Mouse (Mus musculus): ENCODE results near the gene Hyal3. TPM values are rescaled to one million over a fixed set of nuclear protein-coding genes. Genes with fewer than 3 reads are reported as not detected.

Hyal3 gene
- total and polyA plus RNA-seq, 3 experiments: 2.3 to 6.8 TPM; not detected in 1

- TF ChIP-seq EP300 (IDR thresholded peaks at IDR 0.05; ENCODE audit: low read depth in 1 of 2, low read length in 2 of 2): 0 out of 4 replicates have a peak, but pooled peaks of 1 of the 2 experiments have one; percentile 7
- 0 out of 2 replicates have a peak, but pooled peaks have one; percentile 8 for TF ChIP-seq ZC3H11A (IDR thresholded peaks at IDR 0.05; ENCODE audit: low read depth, low read length)
- TF ChIP-seq MAZ (IDR thresholded peaks at IDR 0.05; ENCODE audit: low read depth, low read length): peak; percentile 34; the same call in 1 of the 2 replicates
- no peak for TF ChIP-seq POLR2AphosphoS2 (IDR thresholded peaks at IDR 0.05; ENCODE audit: low read length)
Observed at GRCm38 (mm10) chr9:107612191-107612944, 31.8 kb downstream of the Hyal3 start (continued).

DNA sequence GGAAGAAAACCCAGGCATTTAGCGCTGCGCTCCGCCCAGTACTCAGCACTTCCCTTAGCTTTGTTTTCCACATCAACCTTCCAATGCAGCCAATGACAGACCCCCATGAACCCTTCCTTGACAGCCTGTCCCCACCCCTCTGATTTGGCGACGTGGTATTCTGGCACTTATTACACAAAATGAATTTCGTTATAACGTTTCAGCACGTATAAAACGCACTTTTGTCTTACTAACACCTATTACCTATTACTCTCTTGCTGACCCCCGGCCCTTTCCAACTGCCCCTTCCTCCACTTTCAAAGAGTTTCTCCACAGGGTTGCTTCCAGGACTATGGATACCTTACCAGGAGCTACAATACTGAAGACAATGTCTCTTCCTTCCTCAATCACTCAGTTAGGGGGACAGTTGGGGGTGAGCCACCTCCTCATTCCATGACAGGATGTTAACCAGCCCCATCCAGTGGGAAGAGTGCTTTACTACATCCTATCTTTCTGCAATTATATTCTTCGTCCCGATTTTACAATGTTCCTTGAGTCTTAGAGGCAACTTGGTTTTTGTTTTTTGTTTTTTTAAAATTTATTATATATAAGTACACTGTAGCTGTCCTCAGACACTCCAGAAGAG is 32.4 kb downstream of the Hyal3 start:
- TF ChIP-seq MAFK (IDR thresholded peaks at IDR 0.05; ENCODE audit: borderline replicate concordance, low read depth, low read length) (no peak), POLR2AphosphoS2 (IDR thresholded peaks at IDR 0.05; ENCODE audit: low read length) (peak; percentile 55; the same call in 1 of the 2 replicates), CTCF (IDR thresholded peaks at IDR 0.05 in 2 of 3, conservative IDR thresholded peaks at IDR 0.05 in 1 of 3; ENCODE audit: control insufficient read depth in 1 of 3, insufficient read depth in 1 of 3, low read depth in 2 of 3, low read length in 3 of 3, poor library complexity in 1 of 3, severe bottlenecking in 1 of 3) (peak in 1 of 3 experiments; percentile 3; a peak in 1 of 6 replicates), POLR2A (IDR thresholded peaks at IDR 0.05; ENCODE audit: control insufficient read depth in 1 of 2, insufficient read depth in 1 of 2, low read depth in 1 of 2, low read length in 2 of 2, poor library complexity in 1 of 2) (peak in 1 of 2 experiments; percentile 16; a peak in 1 of 4 replicates)
- peak; percentile 61 for DNase-seq (ENCODE audit: low read depth, low spot score)
- Histone ChIP-seq H3K9ac (ENCODE audit: control insufficient read depth, low read depth, low read length, poor library complexity, severe bottlenecking) (peak overlapping the region; percentile 84), H3K27ac (ENCODE audit: control insufficient read depth, low read depth, low read length) (peak overlapping the region; percentile 54), H3K4me3 (ENCODE audit: control insufficient read depth in 1 of 2, insufficient read depth in 1 of 2, low read depth in 2 of 2, low read length in 2 of 2) (peak overlapping the region; percentile 52 to 67), H3K79me2 (ENCODE audit: control insufficient read depth, insufficient read depth, low read length, poor library complexity) (peaks cover 2% of the 10 kb centered on the region; the same call in 1 of the 2 replicates), H3K4me1 (ENCODE audit: control insufficient read depth in 1 of 2, insufficient read depth in 2 of 2, low read length in 2 of 2) (peaks cover 3 to 15% of the 10 kb centered on the region in 2 experiments; a peak in 3 of 4 replicates), H3K36me3 (ENCODE audit: control insufficient read depth in 1 of 2, insufficient read depth in 2 of 2, low read length in 2 of 2) (peaks cover 0 to 7% of the 10 kb centered on the region in 2 experiments; a peak in 3 of 4 replicates), H3K9me3 (replicated peaks; ENCODE audit: insufficient read depth, low read length) (no peaks in the 10 kb centered on the region), H3K27me3 (ENCODE audit: control insufficient read depth in 1 of 2, insufficient read depth in 2 of 2, low read length in 2 of 2) (no peaks in the 10 kb centered on the region)

DNA sequence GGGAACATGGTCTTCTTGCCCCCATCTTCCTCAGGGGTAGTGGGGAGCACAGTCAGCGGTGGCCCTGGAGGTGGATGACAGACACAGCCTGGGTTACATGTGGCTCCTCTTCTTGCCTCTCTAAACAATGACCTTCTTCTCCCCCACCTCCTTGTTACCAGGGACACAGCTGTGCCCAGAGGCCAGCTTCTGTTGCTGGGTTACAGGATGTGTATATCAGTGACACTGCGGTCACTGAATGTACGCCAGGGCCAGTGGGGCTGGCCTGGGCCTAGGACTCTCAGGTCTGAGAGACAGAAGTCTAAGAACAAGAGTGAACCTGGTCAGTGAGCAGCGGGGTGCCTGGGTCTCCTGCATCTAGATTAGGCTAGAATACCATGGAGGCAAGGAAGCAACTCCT is 34.4 kb downstream of the Hyal3 start:
- DNase-seq (ENCODE audit: low read depth, low spot score): no peak
- no peak for TF ChIP-seq ZC3H11A (IDR thresholded peaks at IDR 0.05; ENCODE audit: low read depth, low read length)
- no peak for TF ChIP-seq RCOR1 (IDR thresholded peaks at IDR 0.05; ENCODE audit: low read depth, low read length)
- no peak for TF ChIP-seq MAX (IDR thresholded peaks at IDR 0.05; ENCODE audit: low read length)
- no peak for TF ChIP-seq ZMIZ1 (IDR thresholded peaks at IDR 0.05; ENCODE audit: low read depth, low read length)
- no peak for TF ChIP-seq POLR2A (IDR thresholded peaks at IDR 0.05; ENCODE audit: control insufficient read depth in 1 of 2, insufficient read depth in 1 of 2, low read depth in 1 of 2, low read length in 2 of 2, poor library complexity in 1 of 2)
- no peak for TF ChIP-seq TCF12 (IDR thresholded peaks at IDR 0.05; ENCODE audit: low read depth, low read length)
- no peak for TF ChIP-seq CHD2 (IDR thresholded peaks at IDR 0.05; ENCODE audit: low read length)
- TF ChIP-seq ZNF384 (IDR thresholded peaks at IDR 0.05; ENCODE audit: low read depth, low read length): no peak
- no peak for TF ChIP-seq POLR2AphosphoS2 (IDR thresholded peaks at IDR 0.05; ENCODE audit: low read length)
- no peak for TF ChIP-seq KAT2A (conservative IDR thresholded peaks at IDR 0.05; ENCODE audit: low read depth, low read length)
- no peak for TF ChIP-seq E2F4 (IDR thresholded peaks at IDR 0.05; ENCODE audit: borderline replicate concordance, low read depth, low read length)
- no peak for TF ChIP-seq MAZ (IDR thresholded peaks at IDR 0.05; ENCODE audit: low read depth, low read length)
- TF ChIP-seq TBP (IDR thresholded peaks at IDR 0.05; ENCODE audit: low read depth, low read length): no peak
- TF ChIP-seq USF1 (IDR thresholded peaks at IDR 0.05; ENCODE audit: low read depth, low read length): no peak
- TF ChIP-seq MXI1 (IDR thresholded peaks at IDR 0.05; ENCODE audit: low read depth, low read length): no peak
- no peak for TF ChIP-seq MYB (IDR thresholded peaks at IDR 0.05; ENCODE audit: low read depth, low read length)
- TF ChIP-seq NRF1 (IDR thresholded peaks at IDR 0.05; ENCODE audit: insufficient read depth, low read depth, low read length, poor library complexity, severe bottlenecking): no peak
- no peak for TF ChIP-seq ZKSCAN1 (IDR thresholded peaks at IDR 0.05; ENCODE audit: low read depth, low read length)
- no peak for TF ChIP-seq USF2 (IDR thresholded peaks at IDR 0.05; ENCODE audit: borderline replicate concordance in 1 of 2, insufficient read depth in 1 of 2, low read depth in 1 of 2, low read length in 2 of 2)
- H3K27ac ChIP-seq (ENCODE audit: control insufficient read depth, low read depth, low read length): no peak overlapping the region
- no peak overlapping the region for H3K4me3 ChIP-seq (ENCODE audit: control insufficient read depth in 1 of 2, insufficient read depth in 1 of 2, low read depth in 2 of 2, low read length in 2 of 2)
- H3K4me1 ChIP-seq (ENCODE audit: control insufficient read depth in 1 of 2, insufficient read depth in 2 of 2, low read length in 2 of 2): peaks cover 3 to 15% of the 10 kb centered on the region in 2 experiments; a peak in 3 of 4 replicates
- H3K27me3 ChIP-seq (ENCODE audit: control insufficient read depth in 1 of 2, insufficient read depth in 2 of 2, low read length in 2 of 2): no peaks in the 10 kb centered on the region
- no peaks in the 10 kb centered on the region for H3K9me3 ChIP-seq (replicated peaks; ENCODE audit: insufficient read depth, low read length)
- H3K9ac ChIP-seq (ENCODE audit: control insufficient read depth, low read depth, low read length, poor library complexity, severe bottlenecking): no peak overlapping the region
- peaks cover 2% of the 10 kb centered on the region; the same call in 1 of the 2 replicates for H3K79me2 ChIP-seq (ENCODE audit: control insufficient read depth, insufficient read depth, low read length, poor library complexity)
- peaks cover 0 to 7% of the 10 kb centered on the region in 2 experiments; a peak in 3 of 4 replicates for H3K36me3 ChIP-seq (ENCODE audit: control insufficient read depth in 1 of 2, insufficient read depth in 2 of 2, low read length in 2 of 2)
